Mouse (Mus musculus) lung, adult 2 months (tissue): Measurements from ENCODE around the gene Dph2.

Experiments
- CTCF ChIP-seq: fragments of 200-500 bp; IDR thresholded peaks from 2 replicates; pipeline ENCODE4 v1.5.1; 2011; ENCODE audit warnings: mild to moderate bottlenecking, low read length, control low read depth; ENCODE audit not compliant: insufficient read depth
- POLR2A ChIP-seq: fragments of 200-500 bp; IDR thresholded peaks from 2 replicates; pipeline ENCODE4 v1.6.1; 2011; ENCODE audit warnings: low read depth, mild to moderate bottlenecking, control low read depth, low read length, borderline replicate concordance; ENCODE audit errors: extremely low read depth

GRCm38 (mm10) chr4:117885093-117885492 is 6.7 kb downstream of the Dph2 start:
- no peak for TF ChIP-seq POLR2A
- no peak for TF ChIP-seq CTCF
